Mouse (Mus musculus) forebrain, embryonic 10.5 days (tissue): ENCODE results near the gene Cabp4. TPM values are rescaled to one million over a fixed set of nuclear protein-coding genes. Genes with fewer than 3 reads are reported as not detected.

Experiments used
- DNase-seq: peaks from one replicate; pipeline ENCODE4 v3.0.0-alpha.2; 2017; ENCODE audit warnings: low spot score; ENCODE audit errors: extremely low spot score
- H3K27ac ChIP-seq: fragments of 300-500 bp; sonication (generic); 2 replicates; pipeline ENCODE4 v1.5.1; 2016; ENCODE audit warnings: mild to moderate bottlenecking
- H3K27me3 ChIP-seq: fragments of 300-500 bp; sonication (generic); 2 replicates; pipeline ENCODE4 v1.6.1; 2016; ENCODE audit warnings: mild to moderate bottlenecking; ENCODE audit not compliant: poor library complexity, severe bottlenecking
- H3K36me3 ChIP-seq: fragments of 300-500 bp; sonication (generic); replicated peaks from 2 replicates; pipeline ENCODE4 v1.6.1; 2016; ENCODE audit warnings: mild to moderate bottlenecking, moderate library complexity
- H3K4me1 ChIP-seq: fragments of 300-500 bp; sonication (generic); 2 replicates; pipeline ENCODE4 v1.6.1; 2016
- H3K4me3 ChIP-seq: fragments of 300-500 bp; sonication (generic); 2 replicates; pipeline ENCODE4 v1.5.1; 2016; ENCODE audit warnings: mild to moderate bottlenecking, moderate library complexity
- H3K9me3 ChIP-seq: fragments of 300-500 bp; sonication (generic); 2 replicates; pipeline ENCODE4 v1.6.1; 2016; ENCODE audit warnings: mild to moderate bottlenecking, moderate library complexity
- WGBS: fragments of 180-500 bp; shearing (Covaris S2); methylation state at CpG from one replicate; pipeline ENCODE4 v1.1.7; 2016; 5-methylcytosine and 5-hydroxymethylcytosine counted together
- polyA plus RNA-seq: library from polyadenylated mRNA; unstranded; fragments of >200 nt; fragmentation: Nextera tagmentation; extraction: Ambion mirVana; gene quantifications from 2 replicates; pipeline ENCODE4 v1.2.1, GENCODE M21; 2016

The Cabp4 gene
- polyA plus RNA-seq, 1 experiment from 2014 or later: not detected

DNA sequence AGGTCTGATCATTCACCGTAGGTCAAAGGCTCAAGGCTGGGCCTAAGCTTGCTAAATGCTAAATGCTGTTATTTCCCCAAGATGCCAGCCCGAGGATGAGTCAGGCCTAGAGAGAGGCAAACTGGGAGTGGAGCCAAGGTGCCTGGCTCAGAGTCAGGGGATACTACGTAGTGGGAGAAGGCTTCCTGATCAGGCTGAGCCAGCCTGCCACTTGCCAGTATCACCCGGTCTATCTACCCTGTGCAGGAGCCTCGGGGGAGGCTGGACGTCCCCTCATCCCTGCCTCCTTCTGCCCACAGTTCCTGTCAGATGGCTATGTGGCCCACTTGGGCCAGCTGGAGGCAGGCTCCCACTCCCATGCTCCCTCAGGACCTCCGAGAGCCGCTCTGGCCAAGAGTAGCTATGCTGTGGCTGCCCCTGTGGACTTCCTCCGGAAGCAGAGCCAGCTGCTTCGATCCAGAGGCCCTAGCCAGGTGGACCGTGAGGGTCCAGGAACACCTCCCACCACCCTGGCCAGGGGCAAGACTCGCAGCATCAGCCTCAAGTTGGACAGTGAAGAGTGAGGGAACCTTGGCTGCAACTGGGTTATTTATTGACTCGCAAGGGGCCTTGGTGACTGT lies 30.5 kb downstream of the Cabp4 start:
- Histone ChIP-seq H3K36me3 (peaks cover 83% of the 10 kb centered on the region), H3K27me3 (no peaks in the 10 kb centered on the region), H3K4me3 (no peak overlapping the region), H3K27ac (no peak overlapping the region), H3K9me3 (no peaks in the 10 kb centered on the region), H3K4me1 (peaks cover 4% of the 10 kb centered on the region)
- no peak for DNase-seq
- WGBS: 84% methylated on average over 13 of the region's 13 CpGs

DNA sequence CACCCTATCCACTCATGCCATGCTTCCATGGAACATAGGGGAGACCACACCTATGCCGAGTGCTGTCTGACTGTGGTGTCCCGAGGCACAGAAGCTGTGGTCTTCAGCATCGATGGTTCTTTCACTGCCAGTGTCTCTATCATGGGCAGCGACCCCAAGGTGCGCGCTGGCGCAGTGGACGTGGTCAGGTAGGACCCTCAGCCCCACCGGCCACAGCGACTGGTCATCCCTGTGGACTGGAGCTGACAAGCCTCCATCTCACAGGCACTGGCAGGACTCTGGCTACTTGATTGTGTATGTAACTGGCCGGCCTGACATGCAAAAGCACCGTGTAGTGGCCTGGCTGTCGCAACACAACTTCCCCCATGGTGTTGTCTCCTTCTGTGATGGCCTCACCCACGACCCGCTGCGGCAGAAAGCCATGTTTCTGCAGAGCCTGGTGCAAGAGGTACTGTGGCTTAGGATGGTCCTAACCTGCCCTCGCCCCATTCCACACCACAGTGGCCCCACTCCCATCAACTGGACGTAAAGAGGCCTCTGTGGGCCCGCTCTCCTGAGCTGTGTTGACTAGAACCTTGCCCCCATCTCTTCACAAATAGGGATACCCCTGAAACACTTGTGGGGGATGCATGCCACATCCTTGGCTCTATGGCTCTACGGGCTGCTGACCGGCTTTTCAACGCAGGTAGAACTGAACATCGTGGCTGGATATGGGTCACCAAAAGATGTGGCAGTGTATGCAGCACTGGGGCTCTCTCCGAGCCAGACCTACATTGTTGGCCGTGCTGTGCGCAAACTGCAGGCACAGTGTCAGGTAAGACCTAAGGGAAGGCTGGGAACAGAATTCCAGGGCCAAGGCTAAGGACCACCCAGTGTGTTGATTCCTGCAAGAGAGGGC lies 31.5 kb downstream of the Cabp4 start:
- H3K27ac ChIP-seq: no peak overlapping the region
- WGBS: 96% methylated on average over 26 of the region's 26 CpGs
- H3K4me1 ChIP-seq: peaks cover 4% of the 10 kb centered on the region
- no peak for DNase-seq
- H3K4me3 ChIP-seq: no peak overlapping the region
- H3K9me3 ChIP-seq: no peaks in the 10 kb centered on the region
- no peaks in the 10 kb centered on the region for H3K27me3 ChIP-seq
- H3K36me3 ChIP-seq: peaks cover 74% of the 10 kb centered on the region

DNA sequence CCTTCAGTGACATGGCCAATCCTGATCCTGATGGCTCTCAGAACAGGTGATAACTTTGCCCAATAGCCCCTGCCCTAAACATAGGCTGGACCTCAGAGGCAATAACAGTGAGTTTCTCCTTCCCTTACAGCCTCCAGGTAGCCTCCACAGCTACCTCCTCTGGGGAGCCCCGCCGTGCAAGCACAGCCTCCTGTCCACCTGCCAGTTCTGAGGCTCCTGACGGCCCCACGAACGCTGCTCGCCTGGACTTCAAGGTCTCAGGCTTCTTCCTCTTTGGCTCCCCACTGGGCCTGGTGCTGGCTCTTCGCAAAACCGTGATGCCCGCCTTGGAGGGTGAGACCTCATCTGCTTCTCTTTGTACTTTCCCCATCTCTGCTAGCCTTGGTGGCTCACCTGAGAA lies 35.3 kb downstream of the Cabp4 start:
- no peaks in the 10 kb centered on the region for H3K9me3 ChIP-seq
- H3K4me1 ChIP-seq: peaks cover 3% of the 10 kb centered on the region
- H3K27ac ChIP-seq: no peak overlapping the region
- H3K4me3 ChIP-seq: no peak overlapping the region
- no peak for DNase-seq
- WGBS: 89% methylated on average over 9 of the region's 9 CpGs
- no peaks in the 10 kb centered on the region for H3K27me3 ChIP-seq
- H3K36me3 ChIP-seq: peaks cover 56% of the 10 kb centered on the region

- no peaks in the 10 kb centered on the region for H3K9me3 ChIP-seq
- 92% methylated on average over 14 of the region's 14 CpGs for WGBS
Observed at GRCm38 (mm10) chr19:4106654-4107053, 37.2 kb downstream of the Cabp4 start.

GRCm38 (mm10) chr19:4104675-4105194 lies 39.1 kb downstream of the Cabp4 start:
- Histone ChIP-seq H3K36me3 (peaks cover 33% of the 10 kb centered on the region), H3K9me3 (no peaks in the 10 kb centered on the region), H3K4me1 (peaks cover 21% of the 10 kb centered on the region), H3K4me3 (no peak overlapping the region), H3K27me3 (peaks cover 38% of the 10 kb centered on the region), H3K27ac (no peak overlapping the region)
- no peak for DNase-seq
- 95% methylated on average over 16 of the region's 16 CpGs for WGBS

More at GRCm38 (mm10) chr19:4106654-4107053, 37.2 kb downstream of the Cabp4 start:
- peaks cover 19% of the 10 kb centered on the region for H3K27me3 ChIP-seq
- peaks cover 42% of the 10 kb centered on the region for H3K36me3 ChIP-seq
- H3K4me1 ChIP-seq: peaks cover 2% of the 10 kb centered on the region
- no peak overlapping the region for H3K4me3 ChIP-seq
- H3K27ac ChIP-seq: no peak overlapping the region
- DNase-seq: no peak

GRCm38 (mm10) chr19:4103792-4104191 lies 40.0 kb downstream of the Cabp4 start:
- no peaks in the 10 kb centered on the region for H3K9me3 ChIP-seq
- no peak overlapping the region for H3K4me3 ChIP-seq
- H3K27me3 ChIP-seq: peaks cover 47% of the 10 kb centered on the region
- H3K27ac ChIP-seq: no peak overlapping the region
- no peak for DNase-seq
- peaks cover 30% of the 10 kb centered on the region for H3K4me1 ChIP-seq
- WGBS: 91% methylated on average over 3 of the region's 3 CpGs
- H3K36me3 ChIP-seq: peaks cover 30% of the 10 kb centered on the region

GRCm38 (mm10) chr19:4103294-4103693 lies 40.5 kb downstream of the Cabp4 start:
- Histone ChIP-seq H3K27ac (no peak overlapping the region), H3K27me3 (peaks cover 52% of the 10 kb centered on the region), H3K9me3 (no peaks in the 10 kb centered on the region), H3K36me3 (peaks cover 26% of the 10 kb centered on the region), H3K4me3 (no peak overlapping the region), H3K4me1 (peaks cover 35% of the 10 kb centered on the region)
- DNase-seq: no peak
- WGBS: 95% methylated on average over 18 of the region's 18 CpGs

- H3K36me3 ChIP-seq: peaks cover 25% of the 10 kb centered on the region
- DNase-seq: no peak
- H3K4me3 ChIP-seq: no peak overlapping the region
- 92% methylated on average over 12 of the region's 12 CpGs for WGBS
- H3K4me1 ChIP-seq: peaks cover 42% of the 10 kb centered on the region
- no peaks in the 10 kb centered on the region for H3K9me3 ChIP-seq
- no peak overlapping the region for H3K27ac ChIP-seq
- H3K27me3 ChIP-seq: peaks cover 53% of the 10 kb centered on the region
Observed at GRCm38 (mm10) chr19:4102626-4103025, 41.2 kb downstream of the Cabp4 start.

- Histone ChIP-seq H3K27ac (no peak overlapping the region), H3K4me1 (peaks cover 46% of the 10 kb centered on the region), H3K9me3 (no peaks in the 10 kb centered on the region), H3K36me3 (peaks cover 25% of the 10 kb centered on the region), H3K4me3 (peak overlapping the region; percentile 63; the same call in 1 of the 2 replicates), H3K27me3 (peaks cover 53% of the 10 kb centered on the region)
- DNase-seq: no peak
- 90% methylated on average over 2 of the region's 2 CpGs for WGBS
Observed at GRCm38 (mm10) chr19:4102049-4102448, 41.8 kb downstream of the Cabp4 start.

DNA sequence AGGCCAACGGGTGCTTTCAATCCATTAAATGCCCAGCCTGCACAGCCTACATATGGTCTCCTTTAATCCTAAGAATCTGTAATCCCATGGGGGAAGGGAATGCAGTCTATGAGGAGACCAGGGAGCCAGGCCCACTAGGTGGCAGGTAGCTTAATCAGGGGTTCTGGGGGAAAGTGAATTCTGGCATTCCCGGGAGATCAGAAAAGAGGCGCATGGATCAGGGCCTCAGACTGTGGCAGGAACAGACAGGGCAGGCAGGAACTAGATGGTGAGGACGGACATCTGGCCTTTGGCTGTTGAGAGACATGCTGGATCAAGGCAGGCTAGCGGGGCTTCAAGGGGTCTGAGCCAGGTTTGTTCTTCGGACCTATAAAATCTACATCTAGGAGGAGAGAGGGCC lies 42.4 kb downstream of the Cabp4 start:
- no peaks in the 10 kb centered on the region for H3K9me3 ChIP-seq
- peaks cover 53% of the 10 kb centered on the region for H3K27me3 ChIP-seq
- peak overlapping the region; percentile 73; the same call in 1 of the 2 replicates for H3K27ac ChIP-seq
- peaks cover 20% of the 10 kb centered on the region for H3K36me3 ChIP-seq
- 54% methylated on average over 6 of the region's 6 CpGs for WGBS
- peaks cover 51% of the 10 kb centered on the region for H3K4me1 ChIP-seq
- H3K4me3 ChIP-seq: peak overlapping the region; percentile 63
- DNase-seq: no peak

DNA sequence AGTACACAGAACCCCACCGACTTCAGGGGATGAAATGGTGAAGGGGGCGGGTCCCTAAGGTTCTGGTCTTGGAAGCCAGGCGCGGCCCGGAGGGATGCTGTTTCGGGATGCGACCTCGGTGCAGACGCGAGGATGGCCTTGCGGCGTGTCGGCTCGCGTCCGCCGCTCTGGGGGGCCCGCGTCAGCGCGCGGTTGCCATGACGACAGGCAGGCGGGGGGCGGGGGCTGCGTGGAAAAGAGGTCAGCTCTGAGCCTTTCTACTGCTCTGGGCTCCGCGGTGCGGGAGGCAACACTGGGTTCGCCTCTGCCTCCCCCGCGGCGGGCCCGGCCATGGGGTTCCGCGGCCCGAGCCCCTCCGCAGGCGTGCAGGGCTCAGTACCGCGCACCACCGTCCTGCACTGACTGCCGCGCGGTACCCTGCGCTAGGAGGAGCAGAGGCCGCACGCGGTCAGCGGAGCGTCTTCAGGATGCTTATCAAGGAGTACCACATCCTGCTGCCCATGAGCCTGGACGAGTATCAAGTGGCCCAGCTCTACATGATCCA lies 43.0 kb downstream of the Cabp4 start:
- Histone ChIP-seq H3K27me3 (peaks cover 53% of the 10 kb centered on the region), H3K9me3 (no peaks in the 10 kb centered on the region), H3K4me1 (peaks cover 58% of the 10 kb centered on the region), H3K36me3 (peaks cover 18% of the 10 kb centered on the region), H3K4me3 (peak overlapping the region; percentile 63), H3K27ac (peak overlapping the region; percentile 73)
- under 1% methylated on average over 52 of the region's 52 CpGs for WGBS
- DNase-seq: peak; percentile 59

GRCm38 (mm10) chr19:4099837-4100717 lies 43.8 kb downstream of the Cabp4 start, which contains the start of gene Pitpnm1:
Gene Pitpnm1 (plus strand): TSS chr19:4099998.
- under 1% methylated on average over 52 of the region's 53 CpGs for WGBS
- Histone ChIP-seq H3K36me3 (peaks cover 11% of the 10 kb centered on the region), H3K4me1 (peaks cover 58% of the 10 kb centered on the region), H3K4me3 (peak within 1 kb of the TSS; percentile 63), H3K27me3 (peaks cover 53% of the 10 kb centered on the region), H3K9me3 (no peaks in the 10 kb centered on the region), H3K27ac (peak within 1 kb of the TSS; percentile 73)
- peak; percentile 51 for DNase-seq
